Mouse (Mus musculus): ENCODE data around the gene Ppp6r3. TPM values are rescaled to one million over a fixed set of nuclear protein-coding genes. Genes with fewer than 3 reads are reported as not detected.
A peak's percentile ranks its signal among the peaks of the same experiment; 100 is the strongest.

Gene Ppp6r3
- polyA plus RNA-seq (2014; fragmentation: Nextera tagmentation; extraction: Ambion mirVana), result 44.8 and 81.1 TPM in 2 replicates

GRCm38 (mm10) chr19:3575632-3576384, at the start of gene Ppp6r3:
Ppp6r3 (minus strand) TSS chr19:3575749.
- Histone ChIP-seq H3K9ac (ENCODE audit: low read depth, low read length) (peak within 1 kb of the TSS; percentile 96), H3K4me1 (ENCODE audit: control insufficient read depth, insufficient read depth, low read length) (peaks cover 19% of the 10 kb centered on the region), H3K4me2 (replicated peaks; ENCODE audit: low read depth, low read length) (peak within 1 kb of the TSS; percentile 70), H3K4me3 (ENCODE audit: low read length) (peak within 1 kb of the TSS; percentile 97), H3K36me3 (ENCODE audit: control insufficient read depth, insufficient read depth, low read length) (no peaks in the 10 kb centered on the region), H3K27me3 (ENCODE audit: control insufficient read depth, insufficient read depth, low read length) (no peaks in the 10 kb centered on the region), H3K27ac (ENCODE audit: low read depth, low read length) (peak within 1 kb of the TSS; percentile 94), H3K9me3 (ENCODE audit: control insufficient read depth, low read length) (no peaks in the 10 kb centered on the region)
- under 1% methylated on average over 51 of the region's 51 CpGs for WGBS
- ATAC-seq (ENCODE audit: low FRiP score, low TSS enrichment), result peak; percentile 97

- Histone ChIP-seq H3K4me2 (replicated peaks; ENCODE audit: low read depth, low read length) (no peak overlapping the region), H3K9ac (ENCODE audit: low read depth, low read length) (no peak overlapping the region), H3K27ac (ENCODE audit: low read depth, low read length) (no peak overlapping the region), H3K4me3 (ENCODE audit: low read length) (no peak overlapping the region), H3K27me3 (ENCODE audit: control insufficient read depth, insufficient read depth, low read length) (no peaks in the 10 kb centered on the region), H3K4me1 (ENCODE audit: control insufficient read depth, insufficient read depth, low read length) (no peaks in the 10 kb centered on the region), H3K9me3 (ENCODE audit: control insufficient read depth, low read length) (no peaks in the 10 kb centered on the region), H3K36me3 (ENCODE audit: control insufficient read depth, insufficient read depth, low read length) (peaks cover 76% of the 10 kb centered on the region)
- 88% methylated on average over 7 of the region's 7 CpGs for WGBS
- no peak for ATAC-seq (ENCODE audit: low FRiP score, low TSS enrichment)
Measured at GRCm38 (mm10) chr19:3625111-3625510, 49.6 kb upstream of the Ppp6r3 start.

GRCm38 (mm10) chr19:3623824-3624223, 48.3 kb upstream of the Ppp6r3 start:
- ATAC-seq (ENCODE audit: low FRiP score, low TSS enrichment), result peak; percentile 60; the same call in 1 of the 2 replicates
- Histone ChIP-seq H3K36me3 (ENCODE audit: control insufficient read depth, insufficient read depth, low read length) (peaks cover 76% of the 10 kb centered on the region), H3K4me1 (ENCODE audit: control insufficient read depth, insufficient read depth, low read length) (no peaks in the 10 kb centered on the region), H3K9ac (ENCODE audit: low read depth, low read length) (no peak overlapping the region), H3K9me3 (ENCODE audit: control insufficient read depth, low read length) (peaks cover 6% of the 10 kb centered on the region; the same call in 1 of the 2 replicates), H3K27me3 (ENCODE audit: control insufficient read depth, insufficient read depth, low read length) (no peaks in the 10 kb centered on the region), H3K4me2 (replicated peaks; ENCODE audit: low read depth, low read length) (no peak overlapping the region), H3K4me3 (ENCODE audit: low read length) (no peak overlapping the region), H3K27ac (ENCODE audit: low read depth, low read length) (no peak overlapping the region)
- WGBS, result 70% methylated on average over 5 of the region's 5 CpGs

GRCm38 (mm10) chr19:3623294-3623693, 47.7 kb upstream of the Ppp6r3 start:
- H3K27me3 ChIP-seq (ENCODE audit: control insufficient read depth, insufficient read depth, low read length), result no peaks in the 10 kb centered on the region
- peaks cover 6% of the 10 kb centered on the region; the same call in 1 of the 2 replicates for H3K9me3 ChIP-seq (ENCODE audit: control insufficient read depth, low read length)
- no peaks in the 10 kb centered on the region for H3K4me1 ChIP-seq (ENCODE audit: control insufficient read depth, insufficient read depth, low read length)
- WGBS, result 95% methylated on average over 4 of the region's 4 CpGs
- peaks cover 76% of the 10 kb centered on the region for H3K36me3 ChIP-seq (ENCODE audit: control insufficient read depth, insufficient read depth, low read length)
- no peak for ATAC-seq (ENCODE audit: low FRiP score, low TSS enrichment)
- no peak overlapping the region for H3K27ac ChIP-seq (ENCODE audit: low read depth, low read length)
- H3K4me3 ChIP-seq (ENCODE audit: low read length), result no peak overlapping the region
- no peak overlapping the region for H3K9ac ChIP-seq (ENCODE audit: low read depth, low read length)
- H3K4me2 ChIP-seq (replicated peaks; ENCODE audit: low read depth, low read length), result no peak overlapping the region

GRCm38 (mm10) chr19:3620871-3621270, 45.3 kb upstream of the Ppp6r3 start:
- H3K27ac ChIP-seq (ENCODE audit: low read depth, low read length), result no peak overlapping the region
- 98% methylated on average over 10 of the region's 10 CpGs for WGBS
- H3K9me3 ChIP-seq (ENCODE audit: control insufficient read depth, low read length), result peaks cover 6% of the 10 kb centered on the region; the same call in 1 of the 2 replicates
- H3K4me1 ChIP-seq (ENCODE audit: control insufficient read depth, insufficient read depth, low read length), result no peaks in the 10 kb centered on the region
- H3K4me3 ChIP-seq (ENCODE audit: low read length), result no peak overlapping the region
- H3K36me3 ChIP-seq (ENCODE audit: control insufficient read depth, insufficient read depth, low read length), result peaks cover 69% of the 10 kb centered on the region
- ATAC-seq (ENCODE audit: low FRiP score, low TSS enrichment), result no peak
- no peak overlapping the region for H3K9ac ChIP-seq (ENCODE audit: low read depth, low read length)
- no peak overlapping the region for H3K4me2 ChIP-seq (replicated peaks; ENCODE audit: low read depth, low read length)
- no peaks in the 10 kb centered on the region for H3K27me3 ChIP-seq (ENCODE audit: control insufficient read depth, insufficient read depth, low read length)

- H3K27ac ChIP-seq (ENCODE audit: low read depth, low read length), result no peak overlapping the region
- H3K27me3 ChIP-seq (ENCODE audit: control insufficient read depth, insufficient read depth, low read length), result no peaks in the 10 kb centered on the region
- 85% methylated on average over 2 of the region's 2 CpGs for WGBS
- H3K4me1 ChIP-seq (ENCODE audit: control insufficient read depth, insufficient read depth, low read length), result no peaks in the 10 kb centered on the region
- H3K9ac ChIP-seq (ENCODE audit: low read depth, low read length), result no peak overlapping the region
- H3K4me2 ChIP-seq (replicated peaks; ENCODE audit: low read depth, low read length), result no peak overlapping the region
- H3K4me3 ChIP-seq (ENCODE audit: low read length), result no peak overlapping the region
- ATAC-seq (ENCODE audit: low FRiP score, low TSS enrichment), result no peak
- peaks cover 6% of the 10 kb centered on the region; the same call in 1 of the 2 replicates for H3K9me3 ChIP-seq (ENCODE audit: control insufficient read depth, low read length)
- H3K36me3 ChIP-seq (ENCODE audit: control insufficient read depth, insufficient read depth, low read length), result peaks cover 76% of the 10 kb centered on the region
Measured at GRCm38 (mm10) chr19:3619359-3619758, 43.8 kb upstream of the Ppp6r3 start.

GRCm38 (mm10) chr19:3613991-3614390, 38.4 kb upstream of the Ppp6r3 start:
- ATAC-seq (ENCODE audit: low FRiP score, low TSS enrichment), result no peak
- WGBS, result 94% methylated on average over 10 of the region's 10 CpGs
- H3K4me2 ChIP-seq (replicated peaks; ENCODE audit: low read depth, low read length), result no peak overlapping the region
- H3K36me3 ChIP-seq (ENCODE audit: control insufficient read depth, insufficient read depth, low read length), result peaks cover 83% of the 10 kb centered on the region
- H3K4me1 ChIP-seq (ENCODE audit: control insufficient read depth, insufficient read depth, low read length), result no peaks in the 10 kb centered on the region
- H3K27me3 ChIP-seq (ENCODE audit: control insufficient read depth, insufficient read depth, low read length), result no peaks in the 10 kb centered on the region
- no peaks in the 10 kb centered on the region for H3K9me3 ChIP-seq (ENCODE audit: control insufficient read depth, low read length)
- no peak overlapping the region for H3K9ac ChIP-seq (ENCODE audit: low read depth, low read length)
- no peak overlapping the region for H3K4me3 ChIP-seq (ENCODE audit: low read length)
- no peak overlapping the region for H3K27ac ChIP-seq (ENCODE audit: low read depth, low read length)

- H3K9ac ChIP-seq (ENCODE audit: low read depth, low read length), result no peak overlapping the region
- no peaks in the 10 kb centered on the region for H3K27me3 ChIP-seq (ENCODE audit: control insufficient read depth, insufficient read depth, low read length)
- peaks cover 75% of the 10 kb centered on the region for H3K36me3 ChIP-seq (ENCODE audit: control insufficient read depth, insufficient read depth, low read length)
- no peak overlapping the region for H3K4me2 ChIP-seq (replicated peaks; ENCODE audit: low read depth, low read length)
- 92% methylated on average over 4 of the region's 4 CpGs for WGBS
- no peaks in the 10 kb centered on the region for H3K9me3 ChIP-seq (ENCODE audit: control insufficient read depth, low read length)
- H3K27ac ChIP-seq (ENCODE audit: low read depth, low read length), result no peak overlapping the region
- no peaks in the 10 kb centered on the region for H3K4me1 ChIP-seq (ENCODE audit: control insufficient read depth, insufficient read depth, low read length)
- no peak overlapping the region for H3K4me3 ChIP-seq (ENCODE audit: low read length)
- ATAC-seq (ENCODE audit: low FRiP score, low TSS enrichment), result no peak
Measured at GRCm38 (mm10) chr19:3612534-3613273, 37.2 kb upstream of the Ppp6r3 start.

- Histone ChIP-seq H3K4me2 (replicated peaks; ENCODE audit: low read depth, low read length) (no peak overlapping the region), H3K9ac (ENCODE audit: low read depth, low read length) (no peak overlapping the region), H3K9me3 (ENCODE audit: control insufficient read depth, low read length) (no peaks in the 10 kb centered on the region), H3K27ac (ENCODE audit: low read depth, low read length) (no peak overlapping the region), H3K36me3 (ENCODE audit: control insufficient read depth, insufficient read depth, low read length) (peaks cover 71% of the 10 kb centered on the region), H3K27me3 (ENCODE audit: control insufficient read depth, insufficient read depth, low read length) (no peaks in the 10 kb centered on the region), H3K4me3 (ENCODE audit: low read length) (no peak overlapping the region), H3K4me1 (ENCODE audit: control insufficient read depth, insufficient read depth, low read length) (no peaks in the 10 kb centered on the region)
- ATAC-seq (ENCODE audit: low FRiP score, low TSS enrichment), result no peak; the same call in 1 of the 2 replicates
- WGBS, result 72% methylated on average over 8 of the region's 8 CpGs
Measured at GRCm38 (mm10) chr19:3611730-3612129, 36.2 kb upstream of the Ppp6r3 start.
